Mouse (Mus musculus): ENCODE results near the gene Ndufs2.
A peak's percentile ranks its signal among the peaks of the same experiment; 100 is the strongest.

Ndufs2 gene

DNA sequence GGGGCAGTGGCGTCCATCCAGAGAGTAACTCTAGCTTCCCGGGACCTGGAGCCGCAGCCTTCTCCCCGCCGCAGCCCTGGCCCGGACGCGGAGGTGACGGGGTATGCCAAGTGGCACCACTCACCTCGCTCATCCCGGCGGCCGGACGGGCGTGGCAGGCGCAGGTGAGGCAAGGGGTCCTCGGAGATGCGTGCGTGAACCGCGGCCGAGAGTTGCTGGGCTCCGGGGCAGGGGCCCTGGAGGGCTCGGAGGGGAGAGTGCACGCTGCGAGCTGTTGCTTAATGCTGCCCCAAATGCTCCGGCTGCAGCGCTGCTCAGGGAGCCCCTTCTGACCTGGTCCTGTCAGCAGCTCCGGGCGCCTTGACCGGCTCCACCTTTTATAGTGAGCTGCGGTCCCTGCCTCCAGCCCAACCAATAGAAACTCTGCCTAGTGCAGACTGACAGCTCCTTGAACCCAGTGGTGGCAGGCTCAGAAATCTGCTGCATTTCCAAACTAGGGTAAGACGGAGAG is 55.2 kb downstream of the Ndufs2 start, which contains the start of gene Pcp4l1:
TSS of gene Pcp4l1 (minus strand) at position 382 of the 511 bp plus-strand sequence.
- DNase-seq (ENCODE audit: low spot score) = peak; percentile 66

GRCm38 (mm10) chr1:171195046-171195822 is 56.0 kb downstream of the Ndufs2 start:
- no peak for DNase-seq (ENCODE audit: low spot score)

GRCm38 (mm10) chr1:171193911-171194830 is 57.0 kb downstream of the Ndufs2 start:
- no peak for DNase-seq (ENCODE audit: low spot score)

DNA sequence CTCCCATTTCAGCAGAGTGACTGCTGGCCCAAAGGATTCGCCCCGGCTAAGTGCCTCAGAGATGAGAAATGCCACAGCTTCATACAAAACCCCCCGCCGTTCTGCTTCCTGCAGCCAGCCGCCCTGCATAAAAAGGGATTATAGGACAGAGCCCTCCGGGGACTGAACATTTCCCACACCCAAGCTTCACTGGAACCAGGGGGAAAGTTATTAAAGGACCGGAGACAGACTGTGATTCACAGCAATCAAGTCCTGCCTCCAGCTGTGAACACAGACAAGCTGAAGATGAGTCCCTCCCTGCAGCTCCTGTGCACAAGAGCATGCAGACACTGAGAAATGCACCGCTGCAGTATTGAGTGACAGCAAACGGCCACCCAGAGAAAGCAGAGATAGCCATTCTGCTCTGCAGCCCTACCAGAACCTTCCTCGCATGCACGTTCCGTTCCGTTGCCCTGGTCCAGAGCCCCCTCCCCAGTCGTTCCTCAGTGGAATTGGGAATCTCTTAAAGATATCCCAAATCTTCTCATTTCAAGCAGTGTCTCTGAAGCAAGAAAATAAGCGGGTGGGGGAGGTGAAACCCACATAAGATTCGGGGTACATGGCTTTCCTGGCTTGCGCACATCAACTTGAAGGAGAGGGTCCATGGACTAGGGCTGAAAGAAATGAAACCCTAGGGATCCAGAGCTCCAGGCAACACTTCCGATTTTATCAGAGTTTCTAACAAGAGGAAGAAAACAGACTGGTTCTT is 57.9 kb downstream of the Ndufs2 start:
- no peak for DNase-seq (ENCODE audit: low spot score)

DNA sequence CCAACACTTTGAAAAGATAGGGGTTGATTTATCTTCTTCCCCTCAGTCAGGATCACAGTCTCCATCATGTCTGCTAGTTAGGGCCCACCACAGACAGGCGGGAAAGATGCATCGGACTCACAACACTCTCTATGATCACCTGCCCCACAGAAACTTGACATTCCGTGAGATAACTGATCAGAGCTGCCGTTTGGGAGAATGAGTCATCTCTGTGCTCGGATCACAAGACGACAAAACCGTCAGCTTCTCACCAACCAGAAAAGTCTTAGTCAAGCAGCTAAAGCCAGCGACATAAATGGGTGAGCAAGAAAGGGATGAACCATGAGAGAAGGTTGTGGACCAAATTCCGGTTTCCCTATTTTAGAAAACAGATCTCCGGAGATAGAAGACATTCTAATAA is 58.9 kb downstream of the Ndufs2 start:
- no peak for DNase-seq (ENCODE audit: low spot score)

GRCm38 (mm10) chr1:171190832-171191231 is 60.4 kb downstream of the Ndufs2 start:
- no peak for DNase-seq (ENCODE audit: low spot score)

- DNase-seq (ENCODE audit: low spot score) = no peak
These were observed 61.6 kb downstream of the Ndufs2 start for GRCm38 (mm10) chr1:171189476-171190114.

DNA sequence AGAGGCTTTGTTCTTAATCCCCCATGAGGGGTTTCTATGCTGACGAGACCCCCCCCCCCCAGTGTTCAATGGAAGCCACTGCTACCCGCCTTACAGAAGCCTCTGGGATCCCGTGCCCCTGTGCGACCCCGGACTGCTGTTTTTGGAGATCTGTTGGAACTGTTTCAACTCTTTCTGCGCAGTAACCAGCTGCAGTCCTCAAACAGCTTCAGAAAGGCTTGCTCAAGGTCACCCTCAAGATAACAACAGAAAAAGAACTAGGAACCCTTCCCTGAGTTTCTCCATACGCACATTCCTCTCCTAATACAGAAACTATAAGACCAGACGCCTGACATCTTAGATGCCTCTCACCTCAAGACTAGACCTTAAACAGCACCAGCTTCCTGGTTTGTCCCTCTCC is 62.1 kb downstream of the Ndufs2 start:
- no peak for DNase-seq (ENCODE audit: low spot score)

- no peak for DNase-seq (ENCODE audit: low spot score)
These were observed 63.1 kb downstream of the Ndufs2 start for GRCm38 (mm10) chr1:171187851-171188700.

DNA sequence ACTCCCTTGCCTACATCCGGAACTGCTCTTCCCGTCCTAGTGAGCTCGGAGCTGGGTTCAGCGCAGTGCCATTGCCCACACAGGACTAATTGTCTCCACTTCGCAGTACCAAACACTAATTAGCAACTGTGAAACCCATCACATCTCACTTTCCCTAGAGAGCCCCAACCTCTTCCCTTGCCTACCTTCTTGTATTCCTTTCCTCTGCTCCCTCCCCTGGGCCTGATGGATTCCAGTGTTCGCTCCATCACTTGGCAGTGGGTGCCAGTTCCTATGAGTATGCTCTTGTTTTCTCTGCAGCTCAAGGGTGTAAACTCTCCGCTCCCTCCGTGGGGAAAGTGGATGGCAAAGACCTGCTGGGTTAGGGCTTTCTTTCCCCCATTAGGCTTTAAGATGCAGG is 65.5 kb downstream of the Ndufs2 start:
- no peak for DNase-seq (ENCODE audit: low spot score)
